Mouse (Mus musculus) kidney, adult 11 months (tissue): ENCODE data around the gene Coro2a.
"Not testable (repeated sequence)": the region's sequence is repeated elsewhere in the genome, so short reads cannot be mapped to it uniquely, and the experiment has no call there.

Experiments
- DNase-seq: peaks from one replicate; pipeline ENCODE4 v3.0.0; 2022

Gene Coro2a

GRCm38 (mm10) chr4:46582024-46582423 is 20.0 kb downstream of the Coro2a start:
- not testable (repeated sequence) for DNase-seq

GRCm38 (mm10) chr4:46581577-46581976 is 20.4 kb downstream of the Coro2a start:
- not testable (repeated sequence) for DNase-seq

GRCm38 (mm10) chr4:46580799-46581243 is 21.2 kb downstream of the Coro2a start:
- not testable (repeated sequence) for DNase-seq

GRCm38 (mm10) chr4:46578796-46579346 is 23.1 kb downstream of the Coro2a start:
- not testable (repeated sequence) for DNase-seq

- DNase-seq, result no peak
These were observed 23.8 kb downstream of the Coro2a start for GRCm38 (mm10) chr4:46578228-46578627.

- not testable (repeated sequence) for DNase-seq
These were observed 26.3 kb downstream of the Coro2a start for GRCm38 (mm10) chr4:46575509-46576284.

GRCm38 (mm10) chr4:46574841-46575240 is 27.2 kb downstream of the Coro2a start:
- no peak for DNase-seq

- no peak for DNase-seq
These were observed 27.8 kb downstream of the Coro2a start for GRCm38 (mm10) chr4:46574024-46574753.

GRCm38 (mm10) chr4:46572616-46573015 is 29.4 kb downstream of the Coro2a start:
- DNase-seq, result no peak

- DNase-seq, result no peak
These were observed 30.3 kb downstream of the Coro2a start for GRCm38 (mm10) chr4:46571744-46572143.

GRCm38 (mm10) chr4:46569671-46570070 is 32.3 kb downstream of the Coro2a start:
- DNase-seq, result no peak

GRCm38 (mm10) chr4:46568169-46568568 is 33.8 kb downstream of the Coro2a start:
- DNase-seq, result no peak

GRCm38 (mm10) chr4:46566931-46567671 is 34.9 kb downstream of the Coro2a start:
- DNase-seq, result no peak

- DNase-seq, result no peak
These were observed 36.5 kb downstream of the Coro2a start for GRCm38 (mm10) chr4:46565393-46565955.

GRCm38 (mm10) chr4:46564247-46564646 is 37.8 kb downstream of the Coro2a start:
- no peak for DNase-seq

GRCm38 (mm10) chr4:46563847-46564246 is 38.2 kb downstream of the Coro2a start:
- DNase-seq, result no peak

- DNase-seq, result no peak
These were observed 39.2 kb downstream of the Coro2a start for GRCm38 (mm10) chr4:46562841-46563240.

GRCm38 (mm10) chr4:46562037-46562436 is 40.0 kb downstream of the Coro2a start:
- DNase-seq, result no peak

GRCm38 (mm10) chr4:46560069-46560705 is 41.8 kb downstream of the Coro2a start:
- DNase-seq, result no peak

GRCm38 (mm10) chr4:46558672-46559667 is 43.0 kb downstream of the Coro2a start:
- DNase-seq, result no peak

- DNase-seq, result no peak
These were observed 45.1 kb downstream of the Coro2a start for GRCm38 (mm10) chr4:46556933-46557332.
